Mouse (Mus musculus): ENCODE data around the gene Itpr2. TPM values are rescaled to one million over a fixed set of nuclear protein-coding genes. Genes with fewer than 3 reads are reported as not detected.

The Itpr2 gene
- polyA plus RNA-seq, 1 experiment from 2014 or later, result 10.9 TPM

DNA sequence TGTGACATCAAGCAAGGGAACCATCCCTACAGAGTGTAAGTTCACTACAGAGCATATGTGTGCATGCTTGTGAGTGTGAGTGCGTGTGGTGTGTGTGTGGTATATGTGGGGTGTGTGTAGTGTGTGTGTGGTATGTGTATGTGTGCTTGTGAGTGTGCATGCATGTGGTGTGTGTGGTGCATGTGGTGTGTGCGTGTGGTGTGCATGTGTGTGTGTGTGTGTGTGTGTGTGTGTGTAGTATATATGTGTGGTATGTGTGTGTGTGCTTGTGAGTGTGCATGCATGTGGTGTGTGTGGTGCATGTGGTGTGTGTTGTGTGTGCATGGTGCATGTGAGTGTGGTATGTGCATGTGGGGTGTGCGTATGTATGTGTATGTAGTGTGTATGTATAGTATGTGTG, 289.7 kb downstream of the Itpr2 start:
- H3K9ac ChIP-seq (ENCODE audit: low read length), result no peak overlapping the region
- no peaks in the 10 kb centered on the region for H3K36me3 ChIP-seq (ENCODE audit: control insufficient read depth, insufficient read depth, low read length)
- no peak for TF ChIP-seq EP300 (optimal IDR thresholded peaks at IDR 0.05)
- no peak for TF ChIP-seq CTCF (IDR thresholded peaks at IDR 0.05; ENCODE audit: low read depth)
- H3K27ac ChIP-seq (replicated peaks), result no peak overlapping the region
- no peaks in the 10 kb centered on the region for H3K9me3 ChIP-seq (ENCODE audit: control insufficient read depth, low read length)
- H3K4me2 ChIP-seq (replicated peaks; ENCODE audit: low read depth), result no peak overlapping the region
- H3K4me3 ChIP-seq (ENCODE audit: low read depth, low read length), result no peak overlapping the region
- DNase-seq (ENCODE audit: low spot score) (no peak), ATAC-seq (ENCODE audit: low FRiP score, low TSS enrichment) (no peak)
- H3K27me3 ChIP-seq (ENCODE audit: control insufficient read depth, insufficient read depth, low read length), result no peaks in the 10 kb centered on the region
- 97% methylated on average over 3 of the region's 3 CpGs for WGBS
- no peaks in the 10 kb centered on the region for H3K4me1 ChIP-seq (replicated peaks; ENCODE audit: control insufficient read depth, insufficient read depth)

DNA sequence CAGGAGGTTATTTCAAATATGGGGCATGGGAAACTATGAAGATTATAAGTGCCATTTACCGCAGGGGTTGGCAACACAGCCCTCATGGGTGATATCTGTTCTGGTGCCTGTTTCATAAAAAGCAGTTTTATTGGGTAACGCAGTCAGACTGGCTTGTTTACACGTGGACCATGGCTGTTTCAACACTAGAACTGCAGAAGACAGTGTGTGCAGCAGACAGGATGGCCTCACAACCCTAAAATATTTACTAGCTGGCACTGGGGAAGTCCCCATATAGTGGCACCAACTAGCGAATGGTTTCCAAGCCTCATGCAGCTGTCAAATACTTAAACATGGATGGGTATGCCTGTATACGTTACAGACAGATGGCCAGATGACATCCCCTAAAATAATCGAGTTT, 290.8 kb downstream of the Itpr2 start:
- Histone ChIP-seq H3K9ac (ENCODE audit: low read length) (no peak overlapping the region), H3K9me3 (ENCODE audit: control insufficient read depth, low read length) (no peaks in the 10 kb centered on the region), H3K4me3 (ENCODE audit: low read depth, low read length) (no peak overlapping the region), H3K4me1 (replicated peaks; ENCODE audit: control insufficient read depth, insufficient read depth) (no peaks in the 10 kb centered on the region), H3K27me3 (ENCODE audit: control insufficient read depth, insufficient read depth, low read length) (no peaks in the 10 kb centered on the region), H3K4me2 (replicated peaks; ENCODE audit: low read depth) (no peak overlapping the region), H3K27ac (replicated peaks) (no peak overlapping the region), H3K36me3 (ENCODE audit: control insufficient read depth, insufficient read depth, low read length) (no peaks in the 10 kb centered on the region)
- 79% methylated on average over 6 of the region's 6 CpGs for WGBS
- ATAC-seq (ENCODE audit: low FRiP score, low TSS enrichment), result no peak
- TF ChIP-seq CTCF (IDR thresholded peaks at IDR 0.05; ENCODE audit: low read depth) (no peak), EP300 (optimal IDR thresholded peaks at IDR 0.05) (no peak)
- DNase-seq (ENCODE audit: low spot score), result no peak

DNA sequence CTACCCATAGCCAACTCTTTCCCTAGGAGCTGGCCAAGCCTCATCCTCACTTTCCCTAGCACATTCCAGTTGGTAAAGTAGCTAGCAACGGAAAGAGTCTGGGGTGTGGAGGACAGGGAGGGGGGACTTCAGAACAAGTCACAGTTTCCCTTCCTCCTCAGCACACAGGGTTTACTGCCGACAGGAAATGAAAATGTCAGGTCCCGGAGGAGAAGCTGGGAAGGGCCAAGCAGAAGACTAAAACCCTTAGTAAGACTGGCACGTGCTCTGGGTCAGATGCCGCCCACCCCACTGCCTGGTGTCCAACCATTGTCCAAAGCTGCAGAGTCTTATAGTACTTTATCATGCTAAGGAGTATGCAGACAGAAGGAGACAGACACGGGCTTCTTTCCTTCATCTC, 293.0 kb downstream of the Itpr2 start:
- H3K27ac ChIP-seq (replicated peaks), result no peak overlapping the region
- WGBS, result 65% methylated on average over 6 of the region's 6 CpGs

DNA sequence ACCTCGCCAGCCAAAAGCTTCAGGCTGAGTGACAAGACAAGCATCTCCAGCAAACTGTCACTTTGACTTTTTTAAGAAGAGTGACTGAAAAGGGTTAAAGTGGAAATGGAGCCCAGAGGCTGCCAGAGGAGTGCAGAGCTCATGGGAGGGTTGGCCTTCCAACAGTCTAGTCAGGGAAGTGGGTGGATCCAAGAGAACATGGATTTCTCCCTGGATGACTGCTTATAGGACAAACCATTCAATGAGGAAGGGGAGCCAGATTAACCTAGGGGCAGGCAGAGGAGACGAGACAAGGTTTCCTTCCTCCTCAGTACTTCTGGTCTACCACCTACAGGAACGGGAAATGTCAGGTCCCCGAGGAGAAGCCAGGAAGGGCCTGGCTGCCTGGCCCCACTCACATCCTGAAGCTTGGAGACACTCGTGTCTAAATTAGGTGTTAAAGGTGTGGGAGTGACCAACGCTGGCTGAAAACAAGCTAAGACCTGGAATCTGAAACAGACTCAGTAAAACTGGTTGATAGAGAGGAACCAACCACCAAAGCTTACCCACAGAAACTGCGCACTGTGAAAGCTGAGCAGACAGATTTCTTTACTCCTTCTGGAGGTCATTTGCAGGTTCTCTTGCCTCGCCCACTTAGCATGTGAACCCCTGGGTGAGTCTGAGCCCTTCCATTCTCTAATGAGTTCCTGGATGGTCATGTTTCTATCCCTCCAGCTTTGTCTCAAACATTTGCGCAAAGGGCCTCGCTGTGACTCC, 294.6 kb downstream of the Itpr2 start:
- ATAC-seq (ENCODE audit: low FRiP score, low TSS enrichment) (peak; percentile 53; the same call in 1 of the 2 replicates), DNase-seq (ENCODE audit: low spot score) (no peak)
- no peak for TF ChIP-seq EP300 (optimal IDR thresholded peaks at IDR 0.05)
- TF ChIP-seq CTCF (IDR thresholded peaks at IDR 0.05; ENCODE audit: low read depth), result no peak
- Histone ChIP-seq H3K4me1 (replicated peaks; ENCODE audit: control insufficient read depth, insufficient read depth) (no peaks in the 10 kb centered on the region), H3K4me2 (replicated peaks; ENCODE audit: low read depth) (no peak overlapping the region), H3K4me3 (ENCODE audit: low read depth, low read length) (no peak overlapping the region), H3K27me3 (ENCODE audit: control insufficient read depth, insufficient read depth, low read length) (no peaks in the 10 kb centered on the region), H3K27ac (replicated peaks) (no peak overlapping the region; the same call in 1 of the 2 replicates), H3K9ac (ENCODE audit: low read length) (no peak overlapping the region), H3K9me3 (ENCODE audit: control insufficient read depth, low read length) (no peaks in the 10 kb centered on the region), H3K36me3 (ENCODE audit: control insufficient read depth, insufficient read depth, low read length) (no peaks in the 10 kb centered on the region)
- WGBS, result 78% methylated on average over 10 of the region's 10 CpGs

More for the DNA sequence above, 293.0 kb downstream of the Itpr2 start:
- Histone ChIP-seq H3K4me1 (replicated peaks; ENCODE audit: control insufficient read depth, insufficient read depth) (no peaks in the 10 kb centered on the region), H3K4me2 (replicated peaks; ENCODE audit: low read depth) (no peak overlapping the region), H3K36me3 (ENCODE audit: control insufficient read depth, insufficient read depth, low read length) (no peaks in the 10 kb centered on the region), H3K27me3 (ENCODE audit: control insufficient read depth, insufficient read depth, low read length) (no peaks in the 10 kb centered on the region), H3K9me3 (ENCODE audit: control insufficient read depth, low read length) (no peaks in the 10 kb centered on the region), H3K4me3 (ENCODE audit: low read depth, low read length) (no peak overlapping the region), H3K9ac (ENCODE audit: low read length) (no peak overlapping the region)
- TF ChIP-seq CTCF (IDR thresholded peaks at IDR 0.05; ENCODE audit: low read depth) (no peak), EP300 (optimal IDR thresholded peaks at IDR 0.05) (no peak)
- DNase-seq (ENCODE audit: low spot score), result no peak
- no peak for ATAC-seq (ENCODE audit: low FRiP score, low TSS enrichment)

DNA sequence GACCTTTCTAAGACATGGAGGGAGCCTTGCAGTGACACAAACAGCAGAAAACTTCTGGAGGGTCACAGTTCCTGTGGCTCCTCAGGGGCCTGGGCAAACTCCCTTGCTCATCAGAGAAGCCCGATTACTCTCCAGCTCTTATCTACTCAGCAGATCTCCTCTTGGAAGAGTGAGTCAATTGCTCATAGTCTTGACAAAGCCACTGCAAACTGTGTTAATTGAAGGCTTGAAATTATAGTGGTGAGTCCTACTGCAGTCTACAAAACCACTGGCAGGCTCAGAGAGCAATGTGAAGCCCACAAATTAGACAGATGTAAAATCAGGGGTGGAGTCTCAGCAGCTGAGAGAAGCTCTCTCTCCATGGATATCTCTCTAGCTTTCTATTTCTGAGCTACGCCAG, 296.9 kb downstream of the Itpr2 start:
- H3K27me3 ChIP-seq (ENCODE audit: control insufficient read depth, insufficient read depth, low read length), result no peaks in the 10 kb centered on the region
- no peak overlapping the region for H3K4me2 ChIP-seq (replicated peaks; ENCODE audit: low read depth)
- H3K36me3 ChIP-seq (ENCODE audit: control insufficient read depth, insufficient read depth, low read length), result no peaks in the 10 kb centered on the region
- no peak overlapping the region for H3K27ac ChIP-seq (replicated peaks)
- TF ChIP-seq EP300 (optimal IDR thresholded peaks at IDR 0.05) (no peak), CTCF (IDR thresholded peaks at IDR 0.05; ENCODE audit: low read depth) (no peak)
- WGBS, result 49% methylated on average over 2 of the region's 2 CpGs
- ATAC-seq (ENCODE audit: low FRiP score, low TSS enrichment), result no peak
- H3K4me1 ChIP-seq (replicated peaks; ENCODE audit: control insufficient read depth, insufficient read depth), result no peaks in the 10 kb centered on the region
- no peaks in the 10 kb centered on the region for H3K9me3 ChIP-seq (ENCODE audit: control insufficient read depth, low read length)
- no peak overlapping the region for H3K9ac ChIP-seq (ENCODE audit: low read length)
- no peak overlapping the region for H3K4me3 ChIP-seq (ENCODE audit: low read depth, low read length)
- DNase-seq (ENCODE audit: low spot score), result no peak

DNA sequence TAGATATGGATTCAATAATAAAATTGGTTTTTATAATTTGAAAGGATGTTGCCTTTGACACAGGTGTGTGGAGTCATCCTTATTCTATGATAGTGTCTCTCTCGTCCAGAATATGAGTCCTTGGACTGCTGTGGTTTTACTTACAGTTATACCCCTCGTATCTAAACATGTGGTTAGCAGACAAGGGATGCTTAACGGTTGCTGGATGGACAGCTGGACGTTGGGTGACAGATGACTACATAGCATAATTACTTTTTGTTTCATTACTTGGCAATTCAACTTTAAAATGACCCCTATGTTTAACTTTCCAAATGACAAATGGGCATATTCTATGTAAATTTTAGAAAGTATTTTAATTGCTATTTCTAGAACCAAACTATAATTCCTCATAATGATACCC, 297.6 kb downstream of the Itpr2 start:
- Histone ChIP-seq H3K9me3 (ENCODE audit: control insufficient read depth, low read length) (no peaks in the 10 kb centered on the region), H3K27me3 (ENCODE audit: control insufficient read depth, insufficient read depth, low read length) (no peaks in the 10 kb centered on the region), H3K9ac (ENCODE audit: low read length) (no peak overlapping the region), H3K27ac (replicated peaks) (no peak overlapping the region), H3K4me3 (ENCODE audit: low read depth, low read length) (no peak overlapping the region), H3K4me2 (replicated peaks; ENCODE audit: low read depth) (no peak overlapping the region), H3K4me1 (replicated peaks; ENCODE audit: control insufficient read depth, insufficient read depth) (no peaks in the 10 kb centered on the region), H3K36me3 (ENCODE audit: control insufficient read depth, insufficient read depth, low read length) (no peaks in the 10 kb centered on the region)
- 43% methylated on average over 4 of the region's 4 CpGs for WGBS
- TF ChIP-seq CTCF (IDR thresholded peaks at IDR 0.05; ENCODE audit: low read depth), result no peak
- no peak for TF ChIP-seq EP300 (optimal IDR thresholded peaks at IDR 0.05)
- ATAC-seq (ENCODE audit: low FRiP score, low TSS enrichment) (no peak), DNase-seq (ENCODE audit: low spot score) (no peak)

Measured in stomach, postnatal 0 days (tissue).